Mouse (Mus musculus): ENCODE data around the gene Asb11.

DNA sequence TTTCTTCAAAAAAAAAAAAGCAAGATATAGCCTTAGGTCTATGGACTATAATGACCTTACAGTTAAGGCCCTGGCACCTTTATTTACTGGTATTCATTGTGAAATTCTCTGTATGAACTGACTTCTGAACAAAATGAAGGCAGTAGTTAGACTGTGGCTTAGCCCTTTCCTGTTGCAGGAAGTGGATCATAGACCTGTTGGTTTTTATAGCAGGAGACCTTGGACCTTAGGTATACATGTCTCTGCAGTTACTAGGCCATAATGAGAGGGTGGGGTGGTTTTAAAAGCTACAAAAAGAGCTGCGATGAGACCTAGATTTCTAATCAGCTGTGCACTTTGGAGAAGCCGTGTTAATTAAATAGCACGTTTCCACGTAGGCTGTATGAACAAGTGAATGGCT is 9.5 kb upstream of the Asb11 start:
- no peak for TF ChIP-seq POLR2A (IDR thresholded peaks at IDR 0.05; ENCODE audit: borderline replicate concordance, extremely low read depth, insufficient read depth, insufficient read length, poor library complexity, severe bottlenecking)
- TF ChIP-seq CTCF (IDR thresholded peaks at IDR 0.05; ENCODE audit: borderline replicate concordance, extremely low read depth, insufficient read depth, insufficient read length), result no peak

All from brain, embryonic 14.5 days (tissue).